Mouse (Mus musculus): Measurements from ENCODE around the gene Gm10644. TPM values are rescaled to one million over a fixed set of nuclear protein-coding genes. Genes with fewer than 3 reads are reported as not detected.

The Gm10644 gene
- total RNA-seq, 2 experiments from 2014 or later, result 0.19 to 0.20 TPM

- intact Hi-C loops (cut with DNase I), result no loop called here
- peak in 1 of 2 experiments; percentile 63 for DNase-seq (ENCODE audit: low spot score in 2 of 2)
These were observed 53.2 kb downstream of the Gm10644 start for GRCm38 (mm10) chr8:83901566-83902485.

- intact Hi-C loops (cut with DNase I), result no loop called here
- DNase-seq (ENCODE audit: low spot score in 2 of 2), result peak; percentile 82 to 86
These were observed 54.1 kb downstream of the Gm10644 start for GRCm38 (mm10) chr8:83900957-83901270.

- intact Hi-C loops (cut with DNase I), result no loop called here
- no peak for DNase-seq (ENCODE audit: low spot score in 2 of 2)
These were observed 54.6 kb downstream of the Gm10644 start for GRCm38 (mm10) chr8:83900266-83900956.

GRCm38 (mm10) chr8:83899363-83900252 is 55.4 kb downstream of the Gm10644 start, which contains the start of gene Adgrl1:
TSS of gene Adgrl1 (plus strand) at chr8:83900105.
- peak; percentile 95 to 98 for DNase-seq (ENCODE audit: low spot score in 2 of 2)
- intact Hi-C loops (cut with DNase I), result loop anchor here (5.0 kb wide), 1 partner anchor 177 kb away; no protein-coding TSS in a partner anchor

- intact Hi-C loops (cut with DNase I), result loop anchor here (5.0 kb wide), 1 partner anchor 177 kb away; no protein-coding TSS in a partner anchor
- peak; percentile 73 to 84 for DNase-seq (ENCODE audit: low spot score in 2 of 2)
These were observed 56.0 kb downstream of the Gm10644 start for GRCm38 (mm10) chr8:83898985-83899362.

GRCm38 (mm10) chr8:83898456-83898855 is 56.5 kb downstream of the Gm10644 start:
- intact Hi-C loops (cut with DNase I), result loop anchor here (5.0 kb wide), 1 partner anchor 176 kb away; no protein-coding TSS in a partner anchor
- DNase-seq (ENCODE audit: low spot score in 2 of 2), result peak in 1 of 2 experiments; percentile 84

- intact Hi-C loops (cut with DNase I), result loop anchor here (5.0 kb wide), 1 partner anchor 175 kb away; no protein-coding TSS in a partner anchor
- DNase-seq (ENCODE audit: low spot score in 2 of 2), result peak; percentile 58 to 59
These were observed 57.8 kb downstream of the Gm10644 start for GRCm38 (mm10) chr8:83897211-83897610.

GRCm38 (mm10) chr8:83896461-83896860 is 58.5 kb downstream of the Gm10644 start:
- DNase-seq (ENCODE audit: low spot score in 2 of 2), result no peak
- intact Hi-C loops (cut with DNase I), result loop anchor here (5.0 kb wide), 1 partner anchor 174 kb away; no protein-coding TSS in a partner anchor

GRCm38 (mm10) chr8:83895894-83896293 is 59.1 kb downstream of the Gm10644 start:
- no peak for DNase-seq (ENCODE audit: low spot score in 2 of 2)
- intact Hi-C loops (cut with DNase I), result loop anchor here (5.0 kb wide), 1 partner anchor 174 kb away; no protein-coding TSS in a partner anchor

- peak; percentile 72 to 86 for DNase-seq (ENCODE audit: low spot score in 2 of 2)
- intact Hi-C loops (cut with DNase I), result no loop called here
These were observed 61.1 kb downstream of the Gm10644 start for GRCm38 (mm10) chr8:83893915-83894314.

GRCm38 (mm10) chr8:83892061-83892460 is 62.9 kb downstream of the Gm10644 start:
- intact Hi-C loops (cut with DNase I), result loop anchor here (1.0 kb wide), 1 partner anchor 109 kb away; no protein-coding TSS in a partner anchor
- no peak for DNase-seq (ENCODE audit: low spot score in 2 of 2)

- DNase-seq (ENCODE audit: low spot score in 2 of 2), result no peak
- intact Hi-C loops (cut with DNase I), result no loop called here
These were observed 66.6 kb downstream of the Gm10644 start for GRCm38 (mm10) chr8:83888409-83888808.

Small RNAs within 50 kb of the gene (microRNA-seq; reads per million reads assigned to microRNA genes)
- gene Gm44330, result 0 reads per million in 2 experiments
- 0 reads per million in 2 experiments for gene Gm44450

Other genes with a start within 250 kb of the Gm10644 start
- 10 to 100 TPM; 18.4 to 19.7 TPM for gene Ddx39, start 240.0 kb downstream of the Gm10644 start, total RNA-seq (2021)
- gene Adgre5, start 213.9 kb downstream of the Gm10644 start, total RNA-seq (2021), result 10 to 100 TPM; 11.2 to 11.8 TPM
- 100 to 1,000 TPM; 457 to 482 TPM for gene Adgrl1, start 55.1 kb downstream of the Gm10644 start, total RNA-seq (2021)
- under 1 TPM; 0.72 to 0.79 TPM for gene Asf1b, start 302 bp upstream of the Gm10644 start, total RNA-seq (2021)
- gene Prkaca, start 17.8 kb upstream of the Gm10644 start, total RNA-seq (2021), result 100 to 1,000 TPM; 268 to 280 TPM
- gene Samd1, start 42.5 kb upstream of the Gm10644 start, total RNA-seq (2021), result 10 to 100 TPM; 51.3 to 52.0 TPM
- gene 1700067K01Rik, start 46.3 kb upstream of the Gm10644 start, total RNA-seq (2021), result under 1 TPM; 0.40 to 0.57 TPM
- 1 to 10 TPM; 1.4 to 2.1 TPM for gene 2210011C24Rik, start 57.0 kb upstream of the Gm10644 start, total RNA-seq (2021)
- gene Palm3, start 66.3 kb upstream of the Gm10644 start, total RNA-seq (2021), result 1 to 10 TPM; 3.5 to 3.8 TPM
- 1 to 10 TPM in 1 of 2 experiments, under 1 TPM in 1; 0.63 to 1.4 TPM for gene Il27ra, start 87.4 kb upstream of the Gm10644 start, total RNA-seq (2021)
- gene Rln3, start 89.8 kb upstream of the Gm10644 start, total RNA-seq (2021), result not detected
- 1 to 10 TPM; 3.9 to 4.0 TPM for gene Gm10643, start 109.9 kb upstream of the Gm10644 start, total RNA-seq (2021)
- gene Rfx1, start 111.6 kb upstream of the Gm10644 start, total RNA-seq (2021), result 10 to 100 TPM; 18.5 to 21.1 TPM
- 10 to 100 TPM; 21.2 to 21.5 TPM for gene Dcaf15, start 149.6 kb upstream of the Gm10644 start, total RNA-seq (2021)
- gene Podnl1, start 170.8 kb upstream of the Gm10644 start, total RNA-seq (2021), result not detected
- gene Cc2d1a, start 192.7 kb upstream of the Gm10644 start, total RNA-seq (2021), result 10 to 100 TPM; 56.4 to 58.3 TPM
- 1 to 10 TPM; 1.5 to 3.5 TPM for gene 4930432K21Rik, start 192.8 kb upstream of the Gm10644 start, total RNA-seq (2021)
- gene Nanos3, start 230.0 kb upstream of the Gm10644 start, total RNA-seq (2021), result 1 to 10 TPM; 2.7 to 4.6 TPM